Mouse (Mus musculus) olfactory bulb, adult 2 months (tissue): ENCODE measurements around the gene Pigz. TPM values are rescaled to one million over a fixed set of nuclear protein-coding genes. Genes with fewer than 3 reads are reported as not detected.

Experiments
- H3K27ac ChIP-seq: fragments of 200-500 bp; 2 replicates; pipeline ENCODE4 v1.5.1; 2012; ENCODE audit warnings: low read depth, low read length; ENCODE audit not compliant: insufficient read depth
- H3K4me1 ChIP-seq: fragments of 200-500 bp; 2 replicates; pipeline ENCODE4 v1.6.1; 2012; ENCODE audit warnings: low read length; ENCODE audit not compliant: control insufficient read depth, insufficient read depth
- H3K4me3 ChIP-seq: fragments of 200-500 bp; 2 replicates; pipeline ENCODE4 v1.5.1; 2012; ENCODE audit warnings: mild to moderate bottlenecking, low read depth, low read length, moderate library complexity; ENCODE audit not compliant: insufficient read depth
- CTCF ChIP-seq: fragments of 200-500 bp; IDR thresholded peaks from 2 replicates; pipeline ENCODE4 v1.5.1; 2012; ENCODE audit warnings: low read depth, mild to moderate bottlenecking, low read length, moderate library complexity; ENCODE audit not compliant: insufficient read depth
- POLR2A ChIP-seq: fragments of 200-500 bp; IDR thresholded peaks from 2 replicates; pipeline ENCODE4 v1.6.1; 2012; ENCODE audit warnings: mild to moderate bottlenecking, low read depth, low read length, moderate library complexity; ENCODE audit not compliant: insufficient read depth
- WGBS: fragments of 180-500 bp; shearing (Covaris S2); methylation state at CpG from one replicate; pipeline ENCODE4 v1.1.7; 2018; 5-methylcytosine and 5-hydroxymethylcytosine counted together
- polyA plus RNA-seq: library from polyadenylated mRNA; stranded (reverse); fragments of >200 nt; gene quantifications from 2 replicates; pipeline ENCODE4 v1.2.4, GENCODE M21; 2012; ENCODE audit warnings: low replicate concordance; ENCODE audit not compliant: missing spikeins, insufficient read depth, insufficient read length

Gene Pigz
- polyA plus RNA-seq, 1 experiment: not detected

DNA sequence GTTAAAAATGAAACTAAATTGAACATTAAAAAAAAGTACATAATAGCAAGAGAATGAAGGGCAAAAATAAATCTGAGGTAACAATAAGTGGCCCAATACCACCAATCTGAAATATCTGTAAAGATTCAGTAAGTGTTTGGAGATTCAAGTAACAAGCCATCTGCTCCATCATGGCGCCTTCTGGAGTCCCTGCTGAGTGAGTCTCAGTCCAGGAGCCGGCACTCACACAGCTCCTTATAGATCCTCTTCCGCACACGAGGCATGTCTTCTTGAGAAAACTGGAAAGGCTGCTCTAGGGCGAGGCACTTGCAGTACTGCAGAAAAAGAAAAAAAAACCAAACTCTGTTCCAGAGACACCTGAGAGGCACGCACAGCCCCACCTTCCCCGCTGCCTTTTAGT, 29.6 kb downstream of the Pigz start:
- Histone ChIP-seq H3K4me3 (no peak overlapping the region), H3K4me1 (no peaks in the 10 kb centered on the region), H3K27ac (no peak overlapping the region)
- TF ChIP-seq CTCF (no peak), POLR2A (no peak)
- WGBS: 84% methylated on average over 7 of the region's 7 CpGs

DNA sequence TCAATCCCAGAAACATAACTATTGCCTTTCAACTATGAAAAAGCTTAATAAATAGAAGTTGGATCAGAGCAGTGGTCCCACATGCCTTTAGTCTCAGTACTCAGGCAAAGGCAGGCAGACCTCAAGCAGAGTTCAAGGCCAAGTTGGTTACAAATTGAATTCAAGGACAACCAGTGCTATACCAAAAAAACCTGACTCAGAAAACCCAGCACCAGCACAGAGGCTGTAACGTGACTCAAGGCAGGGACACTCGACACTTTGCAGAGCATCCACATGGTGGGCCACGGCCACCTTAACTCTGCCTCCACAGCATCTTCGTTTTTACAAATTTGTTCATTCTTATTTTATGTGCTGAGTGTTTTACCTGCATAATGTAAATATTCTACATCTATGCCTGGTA, 41.6 kb downstream of the Pigz start:
- no peaks in the 10 kb centered on the region for H3K4me1 ChIP-seq
- H3K4me3 ChIP-seq: no peak overlapping the region
- no peak for TF ChIP-seq CTCF
- TF ChIP-seq POLR2A: no peak
- no peak overlapping the region for H3K27ac ChIP-seq
- WGBS: 94% methylated on average over 4 of the region's 4 CpGs

DNA sequence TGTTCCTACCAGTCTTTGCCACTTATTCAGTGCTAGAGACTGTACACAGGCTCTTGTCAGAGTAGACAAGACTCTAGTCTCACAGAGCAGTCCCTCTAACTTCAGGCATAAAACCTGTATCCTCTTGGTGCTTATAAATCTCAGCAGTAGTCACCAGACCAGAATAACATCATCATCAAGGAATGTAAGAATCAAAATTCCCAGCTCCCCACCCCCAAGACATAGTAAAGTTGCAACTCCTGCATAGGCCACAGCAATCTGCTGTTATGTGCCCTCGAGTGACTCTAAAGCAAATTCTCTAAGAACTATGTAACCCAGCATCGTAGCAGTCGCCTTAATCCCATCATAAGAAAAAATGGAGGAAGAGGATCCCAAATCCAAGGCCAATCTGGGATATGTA, 45.9 kb downstream of the Pigz start:
- Histone ChIP-seq H3K27ac (no peak overlapping the region), H3K4me1 (no peaks in the 10 kb centered on the region), H3K4me3 (no peak overlapping the region)
- WGBS: 97% methylated on average over 3 of the region's 3 CpGs
- TF ChIP-seq CTCF (no peak), POLR2A (no peak)

DNA sequence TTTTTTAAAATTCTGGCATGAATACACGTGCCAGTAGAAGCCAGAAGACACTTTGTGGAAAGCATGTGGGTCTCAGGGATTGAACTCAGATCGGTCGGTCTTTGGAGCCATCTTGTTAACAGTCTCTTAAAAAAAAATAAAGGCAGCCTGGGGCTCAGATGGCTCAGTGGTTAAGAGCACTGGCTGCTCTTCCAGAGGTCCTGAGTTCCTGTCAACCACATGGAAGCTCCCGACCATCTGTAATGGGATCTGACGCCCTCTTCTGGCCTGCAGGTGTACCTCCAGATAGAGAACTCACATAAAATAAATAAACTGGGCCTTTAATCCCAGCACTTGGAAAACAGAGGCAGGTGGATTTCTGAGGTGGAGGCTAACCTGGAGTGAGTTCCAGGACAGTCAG, 47.3 kb downstream of the Pigz start:
- Histone ChIP-seq H3K4me3 (no peak overlapping the region), H3K27ac (no peak overlapping the region), H3K4me1 (no peaks in the 10 kb centered on the region)
- TF ChIP-seq CTCF: no peak
- TF ChIP-seq POLR2A: no peak
- 80% methylated on average over 5 of the region's 5 CpGs for WGBS

DNA sequence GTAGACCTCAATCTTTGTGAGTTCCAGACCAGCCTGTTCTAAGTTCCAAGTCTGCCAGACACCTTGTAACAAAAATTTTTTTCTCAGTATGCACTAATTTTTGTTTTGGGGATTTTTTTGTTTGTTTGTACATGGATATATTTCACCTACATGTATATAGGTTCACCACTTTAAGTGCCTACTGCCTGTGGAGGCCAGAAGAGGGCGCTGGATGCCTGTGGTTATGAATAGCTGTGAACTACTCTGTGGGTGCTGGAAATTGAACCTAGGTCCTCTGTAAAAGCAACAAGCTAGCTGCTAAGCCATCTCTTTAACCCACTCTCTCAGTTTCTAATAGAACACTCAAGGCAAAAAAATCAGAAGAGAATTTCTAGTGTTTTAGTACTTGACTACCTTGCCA, 58.4 kb downstream of the Pigz start:
- no peak for TF ChIP-seq CTCF
- TF ChIP-seq POLR2A: no peak
- Histone ChIP-seq H3K4me1 (0 out of 2 replicates have a peak, but pooled peaks cover 5% of the 10 kb centered on the region), H3K4me3 (no peak overlapping the region), H3K27ac (no peak overlapping the region)
- 58% methylated on average over 1 of the region's 1 CpGs for WGBS

DNA sequence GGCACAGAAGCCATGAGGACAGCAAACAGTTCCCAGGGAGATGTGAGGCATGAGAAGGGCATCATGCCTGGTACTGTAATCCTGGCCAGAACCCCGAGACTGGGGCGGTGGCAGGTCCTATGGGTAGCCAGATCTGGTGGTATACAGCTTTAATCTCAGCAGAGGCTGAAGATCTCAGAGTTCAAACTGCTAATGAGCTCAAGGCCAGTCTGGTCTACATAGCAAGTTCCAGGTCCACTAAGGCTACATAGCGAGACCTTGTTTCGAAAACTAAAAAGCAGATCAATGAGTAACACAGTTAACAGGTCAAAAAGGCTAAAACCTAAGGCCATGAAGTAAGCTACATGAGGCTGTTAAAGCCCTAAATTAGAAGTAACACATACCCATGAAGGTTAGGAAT, 59.5 kb downstream of the Pigz start:
- 0 out of 2 replicates have a peak, but pooled peaks cover 5% of the 10 kb centered on the region for H3K4me1 ChIP-seq
- H3K27ac ChIP-seq: no peak overlapping the region
- no peak overlapping the region for H3K4me3 ChIP-seq
- 95% methylated on average over 4 of the region's 4 CpGs for WGBS
- TF ChIP-seq CTCF: no peak
- TF ChIP-seq POLR2A: no peak

DNA sequence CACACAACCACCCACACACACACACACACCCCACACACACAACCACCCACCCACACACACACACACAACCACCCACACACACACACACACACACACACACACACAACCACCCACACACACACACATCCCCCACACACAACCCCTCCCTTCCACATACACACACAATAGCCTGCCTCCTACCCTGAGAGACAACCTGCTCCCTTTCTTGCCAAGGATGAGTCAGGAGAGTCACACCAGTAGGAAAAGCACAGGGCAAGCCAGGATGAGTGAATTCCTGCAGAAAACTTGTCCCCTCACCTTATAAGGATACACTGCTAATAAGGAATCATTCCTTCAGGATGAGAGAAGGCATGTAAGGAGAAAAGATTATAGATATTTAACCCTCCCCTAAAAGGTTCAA, 60.3 kb downstream of the Pigz start:
- H3K27ac ChIP-seq: no peak overlapping the region
- H3K4me1 ChIP-seq: 0 out of 2 replicates have a peak, but pooled peaks cover 5% of the 10 kb centered on the region
- TF ChIP-seq CTCF: no peak
- no peak for TF ChIP-seq POLR2A
- H3K4me3 ChIP-seq: no peak overlapping the region

Other genes with a start within 250 kb of the Pigz start
- gene Meltf, start 55.0 kb upstream of the Pigz start, polyA plus RNA-seq: not detected in 2 replicates
- gene 0610012G03Rik, start 14.6 kb downstream of the Pigz start, polyA plus RNA-seq: not detected in 2 replicates
- not detected in 2 replicates for gene Ncbp2, start 14.7 kb downstream of the Pigz start, polyA plus RNA-seq
- gene Senp5, start 69.4 kb downstream of the Pigz start, polyA plus RNA-seq: not detected in 2 replicates
- 52.8 TPM in 1 of 2 replicates, not detected in the other for gene Pak2, start 145.5 kb downstream of the Pigz start, polyA plus RNA-seq
- not detected in 2 replicates for gene Pigx, start 165.9 kb downstream of the Pigz start, polyA plus RNA-seq
- gene Cep19, start 165.9 kb downstream of the Pigz start, polyA plus RNA-seq: 179 TPM in 1 of 2 replicates, not detected in the other
- not detected in 2 replicates for gene Nrros, start 231.7 kb downstream of the Pigz start, polyA plus RNA-seq
- gene Bex6, start 246.0 kb downstream of the Pigz start, polyA plus RNA-seq: not detected in 2 replicates